Mouse (Mus musculus) CD4-positive naive resting alpha-beta T cell, adult 76 days (primary cell): ENCODE results near the gene Esp4. TPM values are rescaled to one million over a fixed set of nuclear protein-coding genes. Genes with fewer than 3 reads are reported as not detected.

Experiments used
- total RNA-seq: library from RNA; stranded (reverse); gene quantifications from one replicate; pipeline ENCODE4 v1.2.4, GENCODE M21; 2023

Esp4 gene
- not detected for total RNA-seq

GRCm38 (mm10) chr17:40598294-40598693, at the start of gene Esp4:
Gene Esp4 (plus strand): TSS chr17:40598594.

GRCm38 (mm10) chr17:40561207-40561606, 37.2 kb upstream of the Esp4 start, which contains the start of gene Esp6:
Gene Esp6 (plus strand): TSS chr17:40561507.

GRCm38 (mm10) chr17:40631775-40632174, 33.4 kb downstream of the Esp4 start, which contains the start of gene Esp3:
Gene Esp3 (plus strand): TSS chr17:40632075.

Other genes with a start within 250 kb of the Esp4 start
- not detected for gene Esp8, start 78.6 kb upstream of the Esp4 start, total RNA-seq
- gene Esp6, start 37.1 kb upstream of the Esp4 start, total RNA-seq: not detected
- gene Esp3, start 33.5 kb downstream of the Esp4 start, total RNA-seq: not detected
- not detected for gene Esp1, start 128.5 kb downstream of the Esp4 start, total RNA-seq
- gene Crisp2, start 208.4 kb downstream of the Esp4 start, total RNA-seq: not detected
- 0.47 TPM for gene Rhag, start 212.5 kb downstream of the Esp4 start, total RNA-seq